In the genomic region with DNA sequence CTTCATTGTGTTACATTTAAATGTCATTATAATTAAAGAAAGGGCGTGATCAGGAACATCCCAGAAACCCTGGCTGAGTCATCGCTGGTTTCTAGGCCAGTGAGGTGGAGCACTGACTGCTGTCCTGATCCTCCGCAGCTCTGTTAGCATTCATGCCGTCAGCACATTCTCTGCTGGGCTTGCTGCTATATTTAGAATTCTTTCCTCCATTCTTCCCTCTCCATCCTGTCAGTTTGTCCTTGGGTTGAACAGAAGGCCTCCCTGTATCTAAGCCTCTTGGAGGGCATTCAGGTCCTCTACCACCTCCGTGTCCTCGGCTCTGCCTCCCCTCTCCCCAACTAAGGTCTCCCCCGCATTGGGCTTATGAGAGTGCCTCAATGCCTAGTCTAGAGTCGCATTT, we compare ENCODE assay signal across 7 mouse cellular contexts. TPM values are rescaled to one million over a fixed set of nuclear protein-coding genes. Genes with fewer than 3 reads are reported as not detected.
DNase-seq lines count a peak whose midpoint lies in the region; ATAC-seq and TF ChIP-seq lines count a peak whose summit lies in the region.

No protein-coding gene starts in this region.

- peaks cover 14% of the 10 kb centered on the region for H3K4me1 ChIP-seq in limb, embryonic 15.5 days
- peaks cover 10% of the 10 kb centered on the region for H3K4me1 ChIP-seq in limb, embryonic 10.5 days
- peaks cover 35 to 44% of the 10 kb centered on the region in 2 experiments for H3K4me1 ChIP-seq in liver, embryonic 14.5 days (replicated peaks; ENCODE audit: control insufficient read depth in 2 of 2, insufficient read depth in 2 of 2, low read length in 1 of 2)

- WGBS in limb, embryonic 15.5 days: 71% methylated on average over 8 of the region's 8 CpGs
- 81% methylated on average over 8 of the region's 8 CpGs for WGBS in limb, embryonic 10.5 days
- WGBS in liver, embryonic 14.5 days (ENCODE audit: insufficient replicate concordance): 60% methylated on average over 8 of the region's 8 CpGs

- no peak overlapping the region for H3K4me3 ChIP-seq in limb, embryonic 15.5 days
- no peak overlapping the region for H3K4me3 ChIP-seq in limb, embryonic 10.5 days
- H3K4me3 ChIP-seq in liver, embryonic 14.5 days (ENCODE audit: insufficient read depth in 1 of 2, low read depth in 2 of 2, low read length in 2 of 2): no peak overlapping the region

- no peaks in the 10 kb centered on the region; the same call in 1 of the 2 replicates for H3K36me3 ChIP-seq in limb, embryonic 15.5 days
- H3K36me3 ChIP-seq in limb, embryonic 10.5 days: peaks cover 58% of the 10 kb centered on the region
- H3K36me3 ChIP-seq in liver, embryonic 14.5 days (replicated peaks; ENCODE audit: control insufficient read depth, insufficient read depth, low read depth): peaks cover 31% of the 10 kb centered on the region

- no peak for DNase-seq in limb, embryonic 10.5 days (ENCODE audit: low spot score)
- peak; percentile 76 for DNase-seq in adrenal gland, postnatal 14 days
- peak; percentile 44 for DNase-seq in gastrocnemius, postnatal 25 days
- DNase-seq in liver, embryonic 14.5 days (ENCODE audit: low read depth in 3 of 3, low spot score in 3 of 3): no peak
- no peak for DNase-seq in urinary bladder, adult 2 months (ENCODE audit: low spot score)

- no peak overlapping the region for H3K4me2 ChIP-seq in limb, embryonic 15.5 days
- H3K4me2 ChIP-seq in liver, embryonic 14.5 days (ENCODE audit: low read depth): peak overlapping the region; percentile 20; the same call in 1 of the 2 replicates

- no peak for TF ChIP-seq CTCF in liver, embryonic 14.5 days (IDR thresholded peaks at IDR 0.05; ENCODE audit: low read depth)

- no peaks in the 10 kb centered on the region for H3K9me3 ChIP-seq in limb, embryonic 15.5 days
- H3K9me3 ChIP-seq in limb, embryonic 10.5 days (replicated peaks): no peaks in the 10 kb centered on the region
- H3K9me3 ChIP-seq in liver, embryonic 14.5 days (ENCODE audit: control insufficient read depth, low read length): no peaks in the 10 kb centered on the region

- H3K27me3 ChIP-seq in limb, embryonic 15.5 days: no peaks in the 10 kb centered on the region
- H3K27me3 ChIP-seq in limb, embryonic 10.5 days (ENCODE audit: low read depth, poor library complexity, severe bottlenecking): no peaks in the 10 kb centered on the region
- no peaks in the 10 kb centered on the region for H3K27me3 ChIP-seq in liver, embryonic 14.5 days (ENCODE audit: control insufficient read depth, insufficient read depth, low read length)

- no peak overlapping the region for H3K9ac ChIP-seq in limb, embryonic 15.5 days
- no peak overlapping the region; the same call in 1 of the 2 replicates for H3K9ac ChIP-seq in liver, embryonic 14.5 days (replicated peaks)

- TF ChIP-seq EP300 in liver, embryonic 14.5 days (IDR thresholded peaks at IDR 0.05; ENCODE audit: low read depth): no peak

- no peak for ATAC-seq in limb, embryonic 15.5 days (ENCODE audit: insufficient number of reproducible peaks, low FRiP score, low TSS enrichment, low read depth)
- ATAC-seq in liver, embryonic 14.5 days (ENCODE audit: insufficient read depth): no peak
- ATAC-seq in granulocyte monocyte progenitor cell, adult 5-6 weeks (replicated peaks; ENCODE audit: poor library complexity, severe bottlenecking): no peak

- H3K27ac ChIP-seq in limb, embryonic 15.5 days: peak overlapping the region; percentile 33; the same call in 1 of the 2 replicates
- H3K27ac ChIP-seq in limb, embryonic 10.5 days: no peak overlapping the region
- H3K27ac ChIP-seq in liver, embryonic 14.5 days: no peak overlapping the region; the same call in 1 of the 2 replicates

RNA-seq across cellular contexts. Expression of a gene that starts 6.2 kb away (rescaled TPM):
- 8.9 and 12.1 TPM in 2 replicates for polyA plus RNA-seq in limb, embryonic 15.5 days (2015; fragmentation: Nextera tagmentation; extraction: Ambion mirVana)
- 21.9 and 29.6 TPM in 2 replicates for polyA plus RNA-seq in limb, embryonic 10.5 days (2016; fragmentation: Nextera tagmentation; extraction: Ambion mirVana)
- total RNA-seq in adrenal gland, postnatal 14 days (2021): 1.8 and 3.0 TPM in 2 replicates
- total RNA-seq in gastrocnemius, postnatal 25 days (2021): not detected
- 13.5 and 21.0 TPM in 2 replicates for polyA plus RNA-seq in liver, embryonic 14.5 days (2012; rRNA removed)
- polyA plus RNA-seq in liver, embryonic 14.5 days (2014; fragmentation: Nextera tagmentation; extraction: Ambion mirVana): 7.6 and 10.2 TPM in 2 replicates
- 0.44 and 0.72 TPM in 2 replicates for polyA plus RNA-seq in urinary bladder, adult 2 months (2012; rRNA removed)
- 15.0 and 25.6 TPM in 2 replicates for total RNA-seq in granulocyte monocyte progenitor cell, adult 5-6 weeks (2014; fragmentation: Nextera tagmentation)
- total RNA-seq in granulocyte monocyte progenitor cell, adult 5-6 weeks (2017): 24.2 and 26.4 TPM in 2 replicates

RNA-seq across cellular contexts. Expression of a gene that starts 18.2 kb away (rescaled TPM):
- polyA plus RNA-seq in limb, embryonic 15.5 days (2015; fragmentation: Nextera tagmentation; extraction: Ambion mirVana): 105 and 114 TPM in 2 replicates
- 104 and 109 TPM in 2 replicates for polyA plus RNA-seq in limb, embryonic 10.5 days (2016; fragmentation: Nextera tagmentation; extraction: Ambion mirVana)
- total RNA-seq in adrenal gland, postnatal 14 days (2021): 103 and 113 TPM in 2 replicates
- total RNA-seq in gastrocnemius, postnatal 25 days (2021): 100 to 1,000 TPM; 120 to 122 TPM
- 27.0 and 28.4 TPM in 2 replicates for polyA plus RNA-seq in liver, embryonic 14.5 days (2012; rRNA removed)
- 41.6 and 48.5 TPM in 2 replicates for polyA plus RNA-seq in liver, embryonic 14.5 days (2014; fragmentation: Nextera tagmentation; extraction: Ambion mirVana)
- polyA plus RNA-seq in urinary bladder, adult 2 months (2012; rRNA removed): 153 and 165 TPM in 2 replicates
- total RNA-seq in granulocyte monocyte progenitor cell, adult 5-6 weeks (2014; fragmentation: Nextera tagmentation): 64.6 and 67.4 TPM in 2 replicates
- 52.0 and 54.8 TPM in 2 replicates for total RNA-seq in granulocyte monocyte progenitor cell, adult 5-6 weeks (2017)

RNA-seq across cellular contexts. Expression of a gene that starts 20.5 kb away (rescaled TPM):
- 6.1 and 6.3 TPM in 2 replicates for polyA plus RNA-seq in limb, embryonic 15.5 days (2015; fragmentation: Nextera tagmentation; extraction: Ambion mirVana)
- 1.2 TPM in 2 replicates for polyA plus RNA-seq in limb, embryonic 10.5 days (2016; fragmentation: Nextera tagmentation; extraction: Ambion mirVana)
- 25.9 and 32.2 TPM in 2 replicates for total RNA-seq in adrenal gland, postnatal 14 days (2021)
- 1 to 10 TPM; 2.3 to 4.9 TPM for total RNA-seq in gastrocnemius, postnatal 25 days (2021)
- 4.1 and 5.7 TPM in 2 replicates for polyA plus RNA-seq in liver, embryonic 14.5 days (2012; rRNA removed)
- 1.9 and 2.3 TPM in 2 replicates for polyA plus RNA-seq in liver, embryonic 14.5 days (2014; fragmentation: Nextera tagmentation; extraction: Ambion mirVana)
- 40.0 and 42.7 TPM in 2 replicates for polyA plus RNA-seq in urinary bladder, adult 2 months (2012; rRNA removed)
- 11.2 and 12.9 TPM in 2 replicates for total RNA-seq in granulocyte monocyte progenitor cell, adult 5-6 weeks (2014; fragmentation: Nextera tagmentation)
- total RNA-seq in granulocyte monocyte progenitor cell, adult 5-6 weeks (2017): 9.5 and 12.8 TPM in 2 replicates

RNA-seq across cellular contexts. Expression of a gene that starts 35.0 kb away (rescaled TPM):
- polyA plus RNA-seq in limb, embryonic 15.5 days (2015; fragmentation: Nextera tagmentation; extraction: Ambion mirVana): 17.2 and 21.9 TPM in 2 replicates
- 10.9 and 13.4 TPM in 2 replicates for polyA plus RNA-seq in limb, embryonic 10.5 days (2016; fragmentation: Nextera tagmentation; extraction: Ambion mirVana)
- 30.2 and 32.3 TPM in 2 replicates for total RNA-seq in adrenal gland, postnatal 14 days (2021)
- total RNA-seq in gastrocnemius, postnatal 25 days (2021): 1 to 10 TPM; 6.5 to 7.2 TPM
- polyA plus RNA-seq in liver, embryonic 14.5 days (2012; rRNA removed): 3.6 and 4.6 TPM in 2 replicates
- 1.9 and 3.4 TPM in 2 replicates for polyA plus RNA-seq in liver, embryonic 14.5 days (2014; fragmentation: Nextera tagmentation; extraction: Ambion mirVana)
- 25.8 and 33.1 TPM in 2 replicates for polyA plus RNA-seq in urinary bladder, adult 2 months (2012; rRNA removed)
- 32.4 and 32.8 TPM in 2 replicates for total RNA-seq in granulocyte monocyte progenitor cell, adult 5-6 weeks (2014; fragmentation: Nextera tagmentation)
- total RNA-seq in granulocyte monocyte progenitor cell, adult 5-6 weeks (2017): 3.2 and 6.9 TPM in 2 replicates

RNA-seq across cellular contexts. Expression of a gene that starts 48.9 kb away (rescaled TPM):
- 1,227 and 1,246 TPM in 2 replicates for polyA plus RNA-seq in limb, embryonic 15.5 days (2015; fragmentation: Nextera tagmentation; extraction: Ambion mirVana)
- 1,855 and 1,993 TPM in 2 replicates for polyA plus RNA-seq in limb, embryonic 10.5 days (2016; fragmentation: Nextera tagmentation; extraction: Ambion mirVana)
- total RNA-seq in adrenal gland, postnatal 14 days (2021): 118 and 119 TPM in 2 replicates
- total RNA-seq in gastrocnemius, postnatal 25 days (2021): 10 to 100 TPM in 1 of 2 experiments, 1 to 10 TPM in 1; 6.9 to 10.6 TPM
- polyA plus RNA-seq in liver, embryonic 14.5 days (2012; rRNA removed): 46.2 and 104 TPM in 2 replicates
- polyA plus RNA-seq in liver, embryonic 14.5 days (2014; fragmentation: Nextera tagmentation; extraction: Ambion mirVana): 404 and 464 TPM in 2 replicates
- 67.0 and 104 TPM in 2 replicates for polyA plus RNA-seq in urinary bladder, adult 2 months (2012; rRNA removed)
- 878 and 904 TPM in 2 replicates for total RNA-seq in granulocyte monocyte progenitor cell, adult 5-6 weeks (2014; fragmentation: Nextera tagmentation)
- total RNA-seq in granulocyte monocyte progenitor cell, adult 5-6 weeks (2017): 966 and 982 TPM in 2 replicates

Comparison
In these comparisons a context has a peak if more than half of its experiments do, and no peak if none do; other contexts are left out.
1. DNase-seq: peak in adrenal gland, postnatal 14 days (single experiment) and gastrocnemius, postnatal 25 days (single experiment); none in limb, embryonic 10.5 days (single experiment), liver, embryonic 14.5 days (0 of 3) and urinary bladder, adult 2 months (single experiment).